Mouse (Mus musculus): Measurements from ENCODE around the gene Pfkm.

The Pfkm gene

DNA sequence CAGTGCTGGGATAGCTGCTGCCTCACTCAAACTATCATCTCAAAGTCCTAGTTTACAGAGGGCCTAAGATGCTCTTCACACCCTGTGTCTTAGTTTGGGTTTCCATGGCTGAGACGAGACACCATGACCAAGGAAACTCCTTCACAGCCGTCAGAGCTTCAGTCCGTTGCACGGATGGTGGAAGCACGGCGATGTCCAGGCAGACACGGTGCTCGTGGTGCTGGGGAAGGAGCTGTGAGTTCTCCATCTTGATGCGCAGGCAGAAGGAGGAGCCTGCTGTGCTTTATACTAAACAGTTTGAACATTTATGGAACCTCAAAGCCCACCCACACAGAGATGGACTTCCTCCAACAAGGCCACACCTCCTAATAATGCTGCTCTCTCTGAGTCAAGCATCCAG lies 44.5 kb downstream of the Pfkm start:
- no peak for DNase-seq (ENCODE audit: low read depth, low spot score)

GRCm38 (mm10) chr15:98139763-98140162 lies 47.4 kb downstream of the Pfkm start:
- no peak for DNase-seq (ENCODE audit: low read depth, low spot score)

GRCm38 (mm10) chr15:98140809-98141208 lies 48.4 kb downstream of the Pfkm start:
- no peak for DNase-seq (ENCODE audit: low read depth, low spot score)

DNA sequence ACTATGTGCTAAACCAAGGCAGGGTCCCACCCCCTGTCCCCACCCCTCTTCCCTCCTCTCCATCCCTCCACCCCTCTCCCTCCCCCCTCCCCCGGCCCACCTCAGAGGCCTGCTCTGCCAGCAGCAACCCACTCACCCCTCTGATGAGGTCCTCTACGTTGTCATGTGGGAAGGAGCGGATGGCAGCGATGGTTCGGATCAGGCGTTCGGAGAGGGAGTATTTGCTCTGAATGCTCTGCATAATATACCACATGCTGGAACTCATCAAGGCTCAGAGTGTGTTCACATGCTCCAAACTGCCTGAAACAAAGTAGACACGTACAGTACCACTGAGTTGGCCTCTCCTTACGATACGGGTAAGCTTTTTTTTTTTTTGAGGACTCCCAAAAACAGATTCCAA lies 50.1 kb downstream of the Pfkm start:
- no peak for DNase-seq (ENCODE audit: low read depth, low spot score)

DNA sequence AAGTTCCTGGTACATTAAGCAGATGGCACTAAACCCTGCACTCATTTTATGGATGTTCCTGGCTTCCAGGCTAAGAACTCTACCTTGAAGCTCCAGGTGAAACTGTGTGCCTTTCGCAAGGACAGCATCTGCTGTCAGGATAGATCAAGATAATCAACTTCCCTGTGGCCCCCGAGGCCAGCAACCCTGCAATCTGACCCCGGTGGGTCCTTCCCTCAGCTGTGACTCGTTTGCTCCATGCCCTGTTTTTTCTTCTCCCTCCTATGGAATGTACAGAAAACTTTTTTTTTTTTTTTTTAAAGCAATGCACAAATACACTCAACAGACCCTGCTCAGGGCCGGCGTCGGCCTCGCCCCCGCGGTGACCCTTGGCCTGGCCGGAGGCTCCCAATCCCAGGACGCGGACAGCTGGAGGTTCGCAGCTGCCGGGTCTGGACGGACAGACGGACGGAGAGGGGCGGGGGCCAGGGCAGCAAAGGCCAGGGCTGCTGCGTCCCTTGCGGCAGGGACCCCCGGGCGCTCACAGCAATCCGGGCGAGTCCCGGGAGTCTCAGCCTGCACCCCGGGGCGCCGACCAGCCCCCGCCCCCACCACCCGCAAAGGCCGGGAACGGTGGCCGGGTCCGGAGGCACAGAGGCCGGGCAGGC lies 52.6 kb downstream of the Pfkm start:
- DNase-seq (ENCODE audit: low read depth, low spot score) = peak; percentile 23

- peak; percentile 96 for DNase-seq (ENCODE audit: low read depth, low spot score)
Observed at GRCm38 (mm10) chr15:98145559-98146181, 53.3 kb downstream of the Pfkm start.

DNA sequence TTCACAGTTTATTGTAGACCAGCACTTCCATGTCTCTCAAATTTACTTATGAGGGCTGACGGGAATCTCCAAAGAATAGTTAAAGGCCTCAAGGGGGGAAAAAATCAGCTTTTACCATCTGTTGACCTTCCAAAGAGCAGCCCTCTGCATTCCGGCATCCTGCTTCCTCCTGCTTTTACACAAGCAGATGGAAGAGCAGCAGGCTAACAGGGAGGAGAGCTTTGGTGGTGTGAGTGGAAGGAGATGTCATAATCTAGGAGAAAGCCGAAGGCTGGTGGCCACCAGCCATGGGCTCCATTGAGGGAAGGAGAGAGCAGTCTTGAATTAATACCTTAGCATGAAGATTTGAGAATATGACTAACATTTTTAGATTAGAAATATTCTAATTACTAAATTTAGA lies 56.0 kb downstream of the Pfkm start:
- no peak for DNase-seq (ENCODE audit: low read depth, low spot score)

GRCm38 (mm10) chr15:98149166-98149602 lies 56.8 kb downstream of the Pfkm start:
- DNase-seq (ENCODE audit: low read depth, low spot score) = no peak

- DNase-seq (ENCODE audit: low read depth, low spot score) = no peak
Observed at GRCm38 (mm10) chr15:98152916-98153315, 60.5 kb downstream of the Pfkm start.

GRCm38 (mm10) chr15:98153625-98154024 lies 61.2 kb downstream of the Pfkm start:
- peak; percentile 52 for DNase-seq (ENCODE audit: low read depth, low spot score)

- no peak for DNase-seq (ENCODE audit: low read depth, low spot score)
Observed at GRCm38 (mm10) chr15:98154146-98154545, 61.8 kb downstream of the Pfkm start.

- DNase-seq (ENCODE audit: low read depth, low spot score) = no peak
Observed at GRCm38 (mm10) chr15:98154631-98155030, 62.2 kb downstream of the Pfkm start.

GRCm38 (mm10) chr15:98155272-98155671 lies 62.9 kb downstream of the Pfkm start:
- no peak for DNase-seq (ENCODE audit: low read depth, low spot score)

- no peak for DNase-seq (ENCODE audit: low read depth, low spot score)
Observed at GRCm38 (mm10) chr15:98155944-98156343, 63.6 kb downstream of the Pfkm start.

- no peak for DNase-seq (ENCODE audit: low read depth, low spot score)
Observed at GRCm38 (mm10) chr15:98157253-98157652, 64.9 kb downstream of the Pfkm start.

GRCm38 (mm10) chr15:98161026-98161805 lies 68.8 kb downstream of the Pfkm start:
- no peak for DNase-seq (ENCODE audit: low read depth, low spot score)

GRCm38 (mm10) chr15:98162561-98162960 lies 70.2 kb downstream of the Pfkm start:
- DNase-seq (ENCODE audit: low read depth, low spot score) = no peak

DNA sequence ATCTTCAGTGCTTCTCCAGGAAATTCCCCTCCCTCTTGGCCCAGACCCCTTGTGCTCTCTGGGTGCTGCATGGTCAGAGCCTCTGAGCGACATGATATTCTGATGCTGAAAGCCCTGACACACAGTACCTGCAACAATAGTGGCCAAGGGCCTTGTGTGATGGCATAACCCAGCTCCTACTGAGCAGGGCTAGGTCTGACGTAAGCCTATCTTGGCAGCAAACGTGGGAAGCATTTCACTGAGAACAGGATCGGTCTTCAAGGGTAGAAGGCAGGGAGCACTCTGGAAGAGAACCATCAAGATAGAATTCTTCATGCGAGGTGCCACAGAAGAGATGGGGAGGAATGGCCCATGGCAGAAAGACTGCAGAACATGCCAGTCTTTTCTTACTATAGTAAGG lies 73.1 kb downstream of the Pfkm start, which contains the start of gene Asb8:
TSS of gene Asb8 (minus strand) at position 101 of the 400 bp plus-strand sequence.
- no peak for DNase-seq (ENCODE audit: low read depth, low spot score)

DNA sequence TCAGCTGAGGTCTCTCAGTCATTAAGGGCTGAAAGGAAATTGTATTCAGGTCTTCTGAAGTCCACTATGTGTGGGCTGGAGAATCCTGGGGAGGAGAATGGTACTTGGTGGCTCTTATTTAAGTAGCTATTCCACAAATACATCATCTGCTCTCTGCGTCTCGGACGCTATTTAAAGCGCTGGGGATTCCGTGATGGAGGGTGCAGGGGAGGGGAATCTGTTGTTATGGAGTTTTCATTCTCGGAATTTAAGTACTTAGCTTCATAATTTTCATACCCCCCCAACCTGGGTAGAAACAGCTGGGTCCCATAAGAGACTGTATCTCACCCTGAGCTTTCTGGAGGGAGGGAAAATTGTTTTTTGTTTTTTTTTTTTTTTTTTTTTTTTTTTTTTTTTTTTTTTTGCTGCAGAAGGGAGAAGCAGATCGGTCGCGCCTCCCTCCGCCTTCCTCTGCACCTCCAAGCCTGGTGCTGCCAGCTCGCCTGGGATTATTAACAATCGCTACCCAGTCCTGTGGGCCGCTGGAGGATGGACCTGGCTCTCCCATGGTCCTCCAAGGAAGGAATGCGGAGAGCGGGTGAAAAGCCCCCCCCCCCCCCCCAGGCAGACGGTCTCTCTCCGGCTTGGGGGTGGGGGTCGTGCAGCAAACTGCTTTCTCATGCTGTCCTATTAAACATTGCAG lies 74.7 kb downstream of the Pfkm start, which contains the start of gene Ccdc184:
TSS of gene Ccdc184 (plus strand) at position 196 of the 682 bp plus-strand sequence.
- no peak for DNase-seq (ENCODE audit: low read depth, low spot score)

DNA sequence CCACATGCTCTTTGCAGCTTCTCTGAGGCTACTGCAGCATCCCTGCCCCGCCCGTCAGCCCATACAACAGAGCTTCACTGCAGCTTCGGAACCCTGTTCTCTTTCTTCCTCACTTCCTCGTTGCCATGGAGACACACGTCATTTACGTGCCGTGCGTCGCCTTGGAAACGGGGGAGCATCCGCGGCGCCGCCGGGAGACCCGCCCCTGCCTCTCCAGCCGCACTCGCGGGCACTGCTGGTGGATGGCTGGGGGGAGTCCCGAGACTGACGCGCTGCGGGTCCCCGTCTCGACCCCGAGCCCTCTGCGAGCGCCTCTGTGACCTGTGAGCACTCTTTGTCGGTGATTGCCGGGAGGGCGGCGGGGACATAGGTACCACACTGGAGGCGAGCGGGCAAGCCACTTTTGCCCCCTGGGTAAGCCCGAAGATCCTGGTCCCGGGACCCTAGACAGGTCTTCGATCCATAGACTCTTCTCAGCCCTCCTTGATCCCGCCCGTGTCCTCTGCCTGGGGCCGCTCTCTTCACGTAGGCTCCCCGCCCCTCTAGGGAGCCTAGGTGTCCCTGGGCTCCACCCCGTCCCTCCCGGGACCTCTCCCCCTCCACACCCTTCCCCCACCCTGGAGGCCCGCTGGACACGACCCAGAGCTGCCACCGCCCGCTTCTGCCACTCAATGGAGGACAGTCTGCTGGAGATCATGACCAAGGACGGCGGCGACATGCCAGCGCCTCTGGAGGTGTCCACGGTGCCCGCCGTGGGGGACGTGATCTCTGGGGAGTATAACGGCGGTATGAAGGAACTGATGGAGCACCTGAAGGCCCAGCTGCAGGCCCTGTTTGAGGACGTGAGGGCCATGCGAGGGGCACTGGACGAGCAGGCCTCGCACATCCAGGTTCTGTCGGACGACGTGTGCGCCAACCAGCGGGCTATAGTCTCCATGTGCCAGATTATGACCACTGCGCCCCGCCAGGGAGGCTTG lies 75.5 kb downstream of the Pfkm start:
- DNase-seq (ENCODE audit: low read depth, low spot score) = peak; percentile 95

- DNase-seq (ENCODE audit: low read depth, low spot score) = no peak
Observed at GRCm38 (mm10) chr15:98168622-98169004, 76.2 kb downstream of the Pfkm start.

All from mesoderm, embryonic 11.5 days (tissue).